Mouse (Mus musculus) left cerebral cortex, adult 8-10 months (tissue): Measurements from ENCODE around the gene Eloa. TPM values are rescaled to one million over a fixed set of nuclear protein-coding genes. Genes with fewer than 3 reads are reported as not detected.
"Not testable (repeated sequence)": the region's sequence is repeated elsewhere in the genome, so short reads cannot be mapped to it uniquely, and the experiment has no call there.

Experiments
- DNase-seq, 2 experiments: peaks; one replicate each; pipeline ENCODE4 v3.0.0; 2022; ENCODE audit warnings: low spot score in 2 of 2
- total RNA-seq, 4 experiments: library from RNA; stranded (reverse); gene quantifications; 2 replicates each; pipeline ENCODE4 v1.2.4; 2022

The Eloa gene
- total RNA-seq, 4 experiments from 2014 or later, result 28.3 to 29.0 (median 28.6) TPM

- DNase-seq, result no peak
Observed at GRCm38 (mm10) chr4:135985193-135985592, 36.4 kb downstream of the Eloa start.

GRCm38 (mm10) chr4:135984556-135984955 lies 37.0 kb downstream of the Eloa start:
- no peak for DNase-seq

- peak in 1 of 2 experiments; percentile 77 for DNase-seq
Observed at GRCm38 (mm10) chr4:135981524-135982063, 40.0 kb downstream of the Eloa start.

- DNase-seq, result not testable (repeated sequence)
Observed at GRCm38 (mm10) chr4:135980223-135980622, 41.3 kb downstream of the Eloa start.

GRCm38 (mm10) chr4:135976146-135976545 lies 45.4 kb downstream of the Eloa start:
- no peak for DNase-seq

- DNase-seq, result no peak
Observed at GRCm38 (mm10) chr4:135972911-135973811, 48.4 kb downstream of the Eloa start.

GRCm38 (mm10) chr4:135972556-135972906 lies 49.0 kb downstream of the Eloa start, which contains the start of gene Lypla2:
Gene Lypla2 (minus strand): TSS chr4:135972626.
- DNase-seq, result peak; percentile 74 to 91

GRCm38 (mm10) chr4:135971805-135972555 lies 49.6 kb downstream of the Eloa start:
- DNase-seq, result no peak

GRCm38 (mm10) chr4:135970585-135970984 lies 51.0 kb downstream of the Eloa start:
- DNase-seq, result no peak

GRCm38 (mm10) chr4:135969070-135969750 lies 52.4 kb downstream of the Eloa start:
- DNase-seq, result no peak

- no peak for DNase-seq
Observed at GRCm38 (mm10) chr4:135968271-135968869, 53.2 kb downstream of the Eloa start.

- no peak for DNase-seq
Observed at GRCm38 (mm10) chr4:135967086-135967760, 54.3 kb downstream of the Eloa start.

GRCm38 (mm10) chr4:135966283-135966682 lies 55.3 kb downstream of the Eloa start:
- DNase-seq, result no peak

- no peak for DNase-seq
Observed at GRCm38 (mm10) chr4:135965113-135965512, 56.5 kb downstream of the Eloa start.

- peak in 1 of 2 experiments; percentile 64 for DNase-seq
Observed at GRCm38 (mm10) chr4:135964426-135964825, 57.1 kb downstream of the Eloa start.

GRCm38 (mm10) chr4:135963457-135964193 lies 57.9 kb downstream of the Eloa start, which contains the start of gene Gale:
Gene Gale (plus strand): TSS chr4:135963727.
- DNase-seq, result peak; percentile 89 to 95

- no peak for DNase-seq
Observed at GRCm38 (mm10) chr4:135962946-135963345, 58.6 kb downstream of the Eloa start.

- no peak for DNase-seq
Observed at GRCm38 (mm10) chr4:135962198-135962597, 59.4 kb downstream of the Eloa start.

GRCm38 (mm10) chr4:135961709-135962108 lies 59.9 kb downstream of the Eloa start:
- no peak for DNase-seq

GRCm38 (mm10) chr4:135960717-135961116 lies 60.8 kb downstream of the Eloa start:
- DNase-seq, result peak in 1 of 2 experiments; percentile 72
